Mouse (Mus musculus): ENCODE data around the gene Agmo.

Agmo gene

GRCm38 (mm10) chr12:37241566-37242021 lies at the start of gene Agmo:
Gene Agmo (plus strand): TSS chr12:37241641.
- no peak for DNase-seq (ENCODE audit: low spot score in 2 of 2)

GRCm38 (mm10) chr12:37231119-37231518 lies 10.3 kb upstream of the Agmo start:
- no peak for DNase-seq (ENCODE audit: low spot score in 2 of 2)

GRCm38 (mm10) chr12:37240975-37241565 lies 371 bp upstream of the Agmo start:
- no peak for DNase-seq (ENCODE audit: low spot score in 2 of 2)

- no peak for DNase-seq (ENCODE audit: low spot score in 2 of 2)
These were observed 1.0 kb downstream of the Agmo start for GRCm38 (mm10) chr12:37242484-37242883.

- no peak for DNase-seq (ENCODE audit: low spot score in 2 of 2)
These were observed 3.4 kb downstream of the Agmo start for GRCm38 (mm10) chr12:37244876-37245275.

- DNase-seq (ENCODE audit: low spot score in 2 of 2), result no peak
These were observed 10.2 kb downstream of the Agmo start for GRCm38 (mm10) chr12:37251688-37252087.

- DNase-seq (ENCODE audit: low spot score in 2 of 2), result no peak
These were observed 15.7 kb downstream of the Agmo start for GRCm38 (mm10) chr12:37257099-37257498.

GRCm38 (mm10) chr12:37259771-37260528 lies 18.5 kb downstream of the Agmo start:
- DNase-seq (ENCODE audit: low spot score in 2 of 2), result no peak

- DNase-seq (ENCODE audit: low spot score in 2 of 2), result no peak
These were observed 22.2 kb downstream of the Agmo start for GRCm38 (mm10) chr12:37263685-37264084.

GRCm38 (mm10) chr12:37268636-37269152 lies 27.3 kb downstream of the Agmo start:
- no peak for DNase-seq (ENCODE audit: low spot score in 2 of 2)

GRCm38 (mm10) chr12:37272660-37273059 lies 31.2 kb downstream of the Agmo start:
- no peak for DNase-seq (ENCODE audit: low spot score in 2 of 2)

GRCm38 (mm10) chr12:37273964-37274657 lies 32.7 kb downstream of the Agmo start:
- no peak for DNase-seq (ENCODE audit: low spot score in 2 of 2)

- DNase-seq (ENCODE audit: low spot score in 2 of 2), result no peak
These were observed 33.2 kb downstream of the Agmo start for GRCm38 (mm10) chr12:37274658-37275019.

GRCm38 (mm10) chr12:37306956-37307466 lies 65.6 kb downstream of the Agmo start:
- DNase-seq (ENCODE audit: low spot score in 2 of 2), result no peak

GRCm38 (mm10) chr12:37310786-37311185 lies 69.3 kb downstream of the Agmo start:
- no peak for DNase-seq (ENCODE audit: low spot score in 2 of 2)

- no peak for DNase-seq (ENCODE audit: low spot score in 2 of 2)
These were observed 81.4 kb downstream of the Agmo start for GRCm38 (mm10) chr12:37322860-37323259.

GRCm38 (mm10) chr12:37334987-37335386 lies 93.5 kb downstream of the Agmo start:
- DNase-seq (ENCODE audit: low spot score in 2 of 2), result no peak

- DNase-seq (ENCODE audit: low spot score in 2 of 2), result no peak
These were observed 102.8 kb downstream of the Agmo start for GRCm38 (mm10) chr12:37344225-37344624.

GRCm38 (mm10) chr12:37345696-37346095 lies 104.3 kb downstream of the Agmo start:
- no peak for DNase-seq (ENCODE audit: low spot score in 2 of 2)

- no peak for DNase-seq (ENCODE audit: low spot score in 2 of 2)
These were observed 150.9 kb downstream of the Agmo start for GRCm38 (mm10) chr12:37392316-37392715.

- no peak for DNase-seq (ENCODE audit: low spot score in 2 of 2)
These were observed 161.1 kb downstream of the Agmo start for GRCm38 (mm10) chr12:37402541-37402940.

GRCm38 (mm10) chr12:37426350-37426749 lies 184.9 kb downstream of the Agmo start:
- no peak for DNase-seq (ENCODE audit: low spot score in 2 of 2)
